Mouse (Mus musculus) bone marrow, adult 2 months (tissue): Measurements from ENCODE around the gene Pex1.

Experiments
- CTCF ChIP-seq: fragments of 200-500 bp; IDR thresholded peaks from 2 replicates; pipeline ENCODE4 v1.5.1; 2011; ENCODE audit warnings: low read length, control low read depth; ENCODE audit not compliant: control insufficient read depth, insufficient read depth
- POLR2A ChIP-seq: fragments of 200-500 bp; IDR thresholded peaks from 2 replicates; pipeline ENCODE4 v1.6.1; 2011; ENCODE audit warnings: low read depth, mild to moderate bottlenecking, control low read depth, low read length, borderline replicate concordance; ENCODE audit not compliant: control insufficient read depth

GRCm38 (mm10) chr5:3574825-3575224, 21.0 kb upstream of the Pex1 start:
- TF ChIP-seq CTCF: no peak
- no peak for TF ChIP-seq POLR2A
